Mouse (Mus musculus) testis, adult 2 months (tissue): ENCODE measurements around the gene Suco.

Experiments used
- CTCF ChIP-seq: fragments of 200-500 bp; IDR thresholded peaks from 2 replicates; pipeline ENCODE4 v1.5.1; 2012; ENCODE audit warnings: low read depth, mild to moderate bottlenecking, inconsistent platforms, low read length, moderate library complexity; ENCODE audit not compliant: control insufficient read depth, insufficient read depth, insufficient replicate concordance
- POLR2A ChIP-seq: fragments of 200-500 bp; IDR thresholded peaks from 2 replicates; pipeline ENCODE4 v1.6.1; 2012; ENCODE audit warnings: low read depth, mild to moderate bottlenecking, inconsistent platforms, low read length, moderate library complexity; ENCODE audit not compliant: control insufficient read depth

DNA sequence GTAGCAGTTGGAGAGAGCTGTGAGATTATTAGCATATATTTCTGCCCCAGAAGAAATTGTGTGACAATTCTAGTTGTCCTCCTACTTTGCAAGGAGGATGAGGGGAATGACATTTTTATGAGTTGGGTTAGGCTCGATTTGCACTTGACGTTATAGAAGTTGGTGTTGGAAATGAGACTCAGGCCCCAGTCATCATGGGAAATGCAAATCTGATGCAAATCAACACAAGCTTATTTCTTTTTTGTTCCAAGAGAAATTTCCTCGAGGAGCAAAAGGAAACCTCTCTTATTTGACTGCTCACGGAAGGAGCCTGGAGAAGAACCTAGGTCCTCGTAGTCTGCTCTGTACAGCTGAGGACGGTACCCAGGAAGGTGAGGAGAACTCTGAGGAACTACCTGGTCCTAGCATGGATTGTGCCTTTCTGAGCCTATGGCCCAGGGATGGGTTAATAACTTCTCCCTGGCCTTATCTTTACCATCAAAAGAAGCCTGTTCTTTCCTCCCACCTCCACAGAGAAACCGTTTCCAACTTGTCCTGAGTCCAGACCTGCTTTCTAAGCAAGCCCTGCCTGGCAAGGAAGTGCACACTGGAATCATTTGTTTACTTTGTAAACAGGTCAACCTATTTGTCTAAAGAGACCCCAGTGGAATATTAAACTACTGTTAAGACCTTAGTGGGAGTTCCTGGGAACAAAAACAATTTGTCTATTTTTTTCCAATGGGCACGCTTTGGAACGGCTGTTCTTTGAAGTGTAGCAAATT, 26.4 kb upstream of the Suco start:
- no peak for TF ChIP-seq POLR2A
- no peak for TF ChIP-seq CTCF
